Mouse (Mus musculus): ENCODE data around the gene Gfap. TPM values are rescaled to one million over a fixed set of nuclear protein-coding genes. Genes with fewer than 3 reads are reported as not detected.

Gene Gfap
- polyA plus RNA-seq, 1 experiment from 2014 or later = 0.16 TPM

GRCm38 (mm10) chr11:102874801-102875334 lies 25.8 kb downstream of the Gfap start:
- ATAC-seq (ENCODE audit: insufficient number of reproducible peaks, low FRiP score, low TSS enrichment, low read depth) = no peak
- no peaks in the 10 kb centered on the region for H3K27me3 ChIP-seq (ENCODE audit: control insufficient read depth, insufficient read depth, low read length)
- 90% methylated on average over 7 of the region's 7 CpGs for WGBS

DNA sequence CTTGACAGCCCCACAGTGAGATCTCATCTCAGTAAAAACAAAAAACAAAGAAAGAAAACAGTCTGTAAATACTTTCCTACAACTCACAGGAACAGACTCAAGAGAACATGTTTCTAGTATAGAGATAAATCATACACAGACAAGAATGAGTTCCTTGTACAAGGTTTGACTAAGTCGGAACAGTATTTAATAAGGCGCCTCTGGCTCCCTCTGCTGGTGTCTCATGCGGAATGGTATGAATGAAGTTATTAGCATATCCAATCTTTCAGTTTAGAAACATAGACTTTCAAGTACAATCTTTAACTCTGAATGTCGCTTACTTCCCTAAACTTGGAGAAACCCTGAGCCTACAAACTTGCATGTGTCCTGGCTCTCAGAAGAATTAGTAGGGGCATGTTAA lies 36.4 kb downstream of the Gfap start:
- Histone ChIP-seq H3K27me3 (ENCODE audit: control insufficient read depth, insufficient read depth, low read length) (no peaks in the 10 kb centered on the region), H3K36me3 (ENCODE audit: control insufficient read depth, insufficient read depth, low read length) (peaks cover 35% of the 10 kb centered on the region), H3K4me3 (ENCODE audit: low read depth, low read length) (no peak overlapping the region), H3K27ac (replicated peaks; ENCODE audit: low read depth, low read length) (no peak overlapping the region), H3K9me3 (ENCODE audit: control insufficient read depth, low read length) (no peaks in the 10 kb centered on the region), H3K4me2 (ENCODE audit: low read depth, severe bottlenecking) (no peak overlapping the region), H3K4me1 (ENCODE audit: control insufficient read depth, insufficient read depth, low read length) (no peaks in the 10 kb centered on the region), H3K9ac (ENCODE audit: low read length) (no peak overlapping the region)
- ATAC-seq (ENCODE audit: insufficient number of reproducible peaks, low FRiP score, low TSS enrichment, low read depth) (no peak), DNase-seq (ENCODE audit: low spot score) (peak; percentile 86)
- WGBS = 56% methylated on average over 4 of the region's 4 CpGs

More at GRCm38 (mm10) chr11:102874801-102875334, 25.8 kb downstream of the Gfap start:
- no peak overlapping the region for H3K27ac ChIP-seq (replicated peaks; ENCODE audit: low read depth, low read length)
- no peak for DNase-seq (ENCODE audit: low spot score)
- H3K4me1 ChIP-seq (ENCODE audit: control insufficient read depth, insufficient read depth, low read length) = peaks cover 5% of the 10 kb centered on the region; the same call in 1 of the 2 replicates
- H3K36me3 ChIP-seq (ENCODE audit: control insufficient read depth, insufficient read depth, low read length) = peaks cover 11% of the 10 kb centered on the region; the same call in 1 of the 2 replicates
- H3K9me3 ChIP-seq (ENCODE audit: control insufficient read depth, low read length) = no peaks in the 10 kb centered on the region
- H3K4me3 ChIP-seq (ENCODE audit: low read depth, low read length) = no peak overlapping the region
- no peak overlapping the region for H3K9ac ChIP-seq (ENCODE audit: low read length)
- no peak overlapping the region for H3K4me2 ChIP-seq (ENCODE audit: low read depth, severe bottlenecking)

GRCm38 (mm10) chr11:102859933-102860332 lies 40.8 kb downstream of the Gfap start:
- no peak overlapping the region for H3K9ac ChIP-seq (ENCODE audit: low read length)
- 90% methylated on average over 8 of the region's 8 CpGs for WGBS
- no peak for ATAC-seq (ENCODE audit: insufficient number of reproducible peaks, low FRiP score, low TSS enrichment, low read depth)

GRCm38 (mm10) chr11:102858951-102859350 lies 41.8 kb downstream of the Gfap start:
- Histone ChIP-seq H3K9ac (ENCODE audit: low read length) (no peak overlapping the region), H3K27me3 (ENCODE audit: control insufficient read depth, insufficient read depth, low read length) (no peaks in the 10 kb centered on the region), H3K36me3 (ENCODE audit: control insufficient read depth, insufficient read depth, low read length) (peaks cover 28% of the 10 kb centered on the region), H3K27ac (replicated peaks; ENCODE audit: low read depth, low read length) (no peak overlapping the region), H3K9me3 (ENCODE audit: control insufficient read depth, low read length) (no peaks in the 10 kb centered on the region), H3K4me1 (ENCODE audit: control insufficient read depth, insufficient read depth, low read length) (peaks cover 13% of the 10 kb centered on the region), H3K4me3 (ENCODE audit: low read depth, low read length) (no peak overlapping the region), H3K4me2 (ENCODE audit: low read depth, severe bottlenecking) (no peak overlapping the region)
- no peak for ATAC-seq (ENCODE audit: insufficient number of reproducible peaks, low FRiP score, low TSS enrichment, low read depth)
- DNase-seq (ENCODE audit: low spot score) = no peak
- 90% methylated on average over 11 of the region's 11 CpGs for WGBS

More at GRCm38 (mm10) chr11:102859933-102860332, 40.8 kb downstream of the Gfap start:
- H3K9me3 ChIP-seq (ENCODE audit: control insufficient read depth, low read length) = no peaks in the 10 kb centered on the region
- no peaks in the 10 kb centered on the region for H3K27me3 ChIP-seq (ENCODE audit: control insufficient read depth, insufficient read depth, low read length)
- H3K4me3 ChIP-seq (ENCODE audit: low read depth, low read length) = no peak overlapping the region
- DNase-seq (ENCODE audit: low spot score) = no peak
- H3K27ac ChIP-seq (replicated peaks; ENCODE audit: low read depth, low read length) = no peak overlapping the region
- H3K4me1 ChIP-seq (ENCODE audit: control insufficient read depth, insufficient read depth, low read length) = peaks cover 13% of the 10 kb centered on the region
- peaks cover 29% of the 10 kb centered on the region for H3K36me3 ChIP-seq (ENCODE audit: control insufficient read depth, insufficient read depth, low read length)
- no peak overlapping the region for H3K4me2 ChIP-seq (ENCODE audit: low read depth, severe bottlenecking)

- 35% methylated on average over 6 of the region's 6 CpGs for WGBS
- Histone ChIP-seq H3K9ac (ENCODE audit: low read length) (no peak overlapping the region), H3K9me3 (ENCODE audit: control insufficient read depth, low read length) (no peaks in the 10 kb centered on the region), H3K4me1 (ENCODE audit: control insufficient read depth, insufficient read depth, low read length) (peaks cover 13% of the 10 kb centered on the region), H3K36me3 (ENCODE audit: control insufficient read depth, insufficient read depth, low read length) (peaks cover 17% of the 10 kb centered on the region), H3K4me2 (ENCODE audit: low read depth, severe bottlenecking) (no peak overlapping the region), H3K4me3 (ENCODE audit: low read depth, low read length) (no peak overlapping the region), H3K27me3 (ENCODE audit: control insufficient read depth, insufficient read depth, low read length) (no peaks in the 10 kb centered on the region), H3K27ac (replicated peaks; ENCODE audit: low read depth, low read length) (peak overlapping the region; percentile 43; the same call in 1 of the 2 replicates)
- no peak for ATAC-seq (ENCODE audit: insufficient number of reproducible peaks, low FRiP score, low TSS enrichment, low read depth)
- DNase-seq (ENCODE audit: low spot score) = peak; percentile 57
Observed at GRCm38 (mm10) chr11:102855941-102856340, 44.8 kb downstream of the Gfap start.

GRCm38 (mm10) chr11:102853760-102854159 lies 47.0 kb downstream of the Gfap start:
- Histone ChIP-seq H3K9me3 (ENCODE audit: control insufficient read depth, low read length) (no peaks in the 10 kb centered on the region), H3K36me3 (ENCODE audit: control insufficient read depth, insufficient read depth, low read length) (peaks cover 20% of the 10 kb centered on the region), H3K27ac (replicated peaks; ENCODE audit: low read depth, low read length) (no peak overlapping the region), H3K4me2 (ENCODE audit: low read depth, severe bottlenecking) (no peak overlapping the region), H3K4me3 (ENCODE audit: low read depth, low read length) (no peak overlapping the region), H3K4me1 (ENCODE audit: control insufficient read depth, insufficient read depth, low read length) (peaks cover 13% of the 10 kb centered on the region), H3K27me3 (ENCODE audit: control insufficient read depth, insufficient read depth, low read length) (no peaks in the 10 kb centered on the region), H3K9ac (ENCODE audit: low read length) (no peak overlapping the region)
- no peak for ATAC-seq (ENCODE audit: insufficient number of reproducible peaks, low FRiP score, low TSS enrichment, low read depth)
- no peak for DNase-seq (ENCODE audit: low spot score)

- H3K4me1 ChIP-seq (ENCODE audit: control insufficient read depth, insufficient read depth, low read length) = peaks cover 13% of the 10 kb centered on the region
- ATAC-seq (ENCODE audit: insufficient number of reproducible peaks, low FRiP score, low TSS enrichment, low read depth) (no peak), DNase-seq (ENCODE audit: low spot score) (peak; percentile 80)
- no peak overlapping the region for H3K27ac ChIP-seq (replicated peaks; ENCODE audit: low read depth, low read length)
- peaks cover 18% of the 10 kb centered on the region for H3K36me3 ChIP-seq (ENCODE audit: control insufficient read depth, insufficient read depth, low read length)
- H3K9me3 ChIP-seq (ENCODE audit: control insufficient read depth, low read length) = no peaks in the 10 kb centered on the region
- no peak overlapping the region for H3K9ac ChIP-seq (ENCODE audit: low read length)
- no peak overlapping the region for H3K4me2 ChIP-seq (ENCODE audit: low read depth, severe bottlenecking)
- 71% methylated on average over 5 of the region's 5 CpGs for WGBS
- no peak overlapping the region for H3K4me3 ChIP-seq (ENCODE audit: low read depth, low read length)
- no peaks in the 10 kb centered on the region for H3K27me3 ChIP-seq (ENCODE audit: control insufficient read depth, insufficient read depth, low read length)
Observed at GRCm38 (mm10) chr11:102851883-102852282, 48.8 kb downstream of the Gfap start.

GRCm38 (mm10) chr11:102845926-102846325 lies 54.8 kb downstream of the Gfap start:
- Histone ChIP-seq H3K27me3 (ENCODE audit: control insufficient read depth, insufficient read depth, low read length) (no peaks in the 10 kb centered on the region), H3K9ac (ENCODE audit: low read length) (no peak overlapping the region), H3K36me3 (ENCODE audit: control insufficient read depth, insufficient read depth, low read length) (peaks cover 27% of the 10 kb centered on the region), H3K4me2 (ENCODE audit: low read depth, severe bottlenecking) (no peak overlapping the region), H3K4me1 (ENCODE audit: control insufficient read depth, insufficient read depth, low read length) (no peaks in the 10 kb centered on the region), H3K27ac (replicated peaks; ENCODE audit: low read depth, low read length) (no peak overlapping the region), H3K9me3 (ENCODE audit: control insufficient read depth, low read length) (no peaks in the 10 kb centered on the region), H3K4me3 (ENCODE audit: low read depth, low read length) (no peak overlapping the region)
- DNase-seq (ENCODE audit: low spot score) (no peak), ATAC-seq (ENCODE audit: insufficient number of reproducible peaks, low FRiP score, low TSS enrichment, low read depth) (no peak)
- 68% methylated on average over 10 of the region's 10 CpGs for WGBS

GRCm38 (mm10) chr11:102838616-102839150 lies 62.0 kb downstream of the Gfap start:
- Histone ChIP-seq H3K4me3 (ENCODE audit: low read depth, low read length) (no peak overlapping the region), H3K4me2 (ENCODE audit: low read depth, severe bottlenecking) (no peak overlapping the region), H3K27me3 (ENCODE audit: control insufficient read depth, insufficient read depth, low read length) (no peaks in the 10 kb centered on the region), H3K9ac (ENCODE audit: low read length) (no peak overlapping the region), H3K9me3 (ENCODE audit: control insufficient read depth, low read length) (no peaks in the 10 kb centered on the region), H3K27ac (replicated peaks; ENCODE audit: low read depth, low read length) (no peak overlapping the region), H3K36me3 (ENCODE audit: control insufficient read depth, insufficient read depth, low read length) (peaks cover 28% of the 10 kb centered on the region), H3K4me1 (ENCODE audit: control insufficient read depth, insufficient read depth, low read length) (no peaks in the 10 kb centered on the region)
- ATAC-seq (ENCODE audit: insufficient number of reproducible peaks, low FRiP score, low TSS enrichment, low read depth) (no peak), DNase-seq (ENCODE audit: low spot score) (no peak)
- WGBS = 92% methylated on average over 9 of the region's 9 CpGs

Measured in limb, embryonic 11.5 days (tissue).